Mouse (Mus musculus) retina, postnatal 7 days (tissue): Measurements from ENCODE around the gene Zfp969.
"Not testable (repeated sequence)": the region's sequence is repeated elsewhere in the genome, so short reads cannot be mapped to it uniquely, and the experiment has no call there.

Experiments used
- DNase-seq: peaks from one replicate; pipeline ENCODE4 v3.0.0-alpha.2; 2012; ENCODE audit warnings: low read depth, low spot score

The Zfp969 gene

DNA sequence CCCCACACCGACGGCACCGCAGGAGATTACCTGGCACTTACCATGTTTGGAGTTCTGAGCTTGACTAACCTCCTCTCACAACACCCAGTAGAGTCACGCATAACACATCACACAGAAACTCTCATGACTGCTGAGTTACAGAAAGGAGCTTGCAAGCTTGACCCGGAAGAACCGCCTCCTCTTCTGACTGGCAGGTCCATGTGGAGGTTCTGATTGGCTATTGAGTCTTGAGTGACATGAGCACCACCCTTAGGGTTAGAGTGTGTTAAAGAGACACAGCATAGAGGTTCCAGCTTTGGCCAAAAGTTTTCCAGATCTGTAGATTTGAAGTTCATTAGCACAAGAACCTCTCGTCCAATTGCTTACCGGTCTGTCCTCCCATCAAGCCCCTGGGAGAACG lies at the start of gene Zfp969:
Gene Zfp969, minus strand, starts transcription at position 101 of the 400 bp plus-strand sequence.
- DNase-seq: not testable (repeated sequence)

DNA sequence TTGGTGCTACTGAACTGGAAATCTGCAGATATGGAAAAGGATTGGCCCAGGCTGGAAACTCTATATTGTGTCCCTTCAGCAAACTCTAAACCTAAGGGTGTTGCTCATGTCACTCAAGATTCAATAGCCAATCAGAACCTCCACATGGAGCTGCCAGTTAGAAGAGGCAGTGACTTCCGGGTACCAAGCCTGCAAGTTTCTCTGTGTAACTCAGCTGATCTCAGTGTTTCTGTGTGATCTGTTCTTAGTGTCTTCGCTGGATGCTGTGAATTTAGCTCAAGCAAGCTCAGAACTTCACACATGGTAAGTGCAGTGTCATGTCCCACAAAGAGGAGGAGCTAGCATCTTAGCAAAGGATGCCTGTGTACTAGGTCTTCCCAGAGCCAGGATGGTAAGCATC lies 37.8 kb upstream of the Zfp969 start, which contains the start of gene Gm2007:
Gene Gm2007, plus strand, starts transcription at position 301 of the 400 bp plus-strand sequence.
- DNase-seq: not testable (repeated sequence)

DNA sequence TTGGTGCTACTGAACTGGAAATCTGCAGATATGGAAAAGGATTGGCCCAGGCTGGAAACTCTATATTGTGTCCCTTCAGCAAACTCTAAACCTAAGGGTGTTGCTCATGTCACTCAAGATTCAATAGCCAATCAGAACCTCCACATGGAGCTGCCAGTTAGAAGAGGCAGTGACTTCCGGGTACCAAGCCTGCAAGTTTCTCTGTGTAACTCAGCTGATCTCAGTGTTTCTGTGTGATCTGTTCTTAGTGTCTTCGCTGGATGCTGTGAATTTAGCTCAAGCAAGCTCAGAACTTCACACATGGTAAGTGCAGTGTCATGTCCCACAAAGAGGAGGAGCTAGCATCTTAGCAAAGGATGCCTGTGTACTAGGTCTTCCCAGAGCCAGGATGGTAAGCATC lies 59.8 kb downstream of the Zfp969 start, which contains the start of gene Gm11007:
Gene Gm11007, plus strand, starts transcription at position 301 of the 400 bp plus-strand sequence.
- not testable (repeated sequence) for DNase-seq
